Mouse (Mus musculus) layer of hippocampus, adult 18-20 months (tissue): ENCODE measurements around the gene Ano5. TPM values are rescaled to one million over a fixed set of nuclear protein-coding genes. Genes with fewer than 3 reads are reported as not detected.

Experiments
- DNase-seq, 2 experiments: peaks; one replicate each; pipeline ENCODE4 v3.0.0; 2022; ENCODE audit warnings: low spot score in 2 of 2
- long read RNA-seq: library from polyadenylated mRNA; stranded (forward); transcript quantifications from one replicate; pipeline ENCODE4 v2.0.0, GENCODE M21; 2021
- total RNA-seq, 2 experiments: library from RNA; stranded (reverse); gene quantifications; 2 replicates each; pipeline ENCODE4 v1.2.3; 2021

Ano5 gene
- 1 to 10 TPM in 1 of 2 experiments, under 1 TPM in 1; 0.89 to 1.2 TPM for total RNA-seq
- long read RNA-seq, partial matches to known transcripts: 2 of 3 reads
- long read RNA-seq, other reads (novel, unspliced or antisense): 1 of 3 reads

- peak; percentile 15 to 34 for DNase-seq
Observed at GRCm38 (mm10) chr7:51510671-51511651, at the start of gene Ano5. Ano5 (plus strand) TSS chr7:51511029.

DNA sequence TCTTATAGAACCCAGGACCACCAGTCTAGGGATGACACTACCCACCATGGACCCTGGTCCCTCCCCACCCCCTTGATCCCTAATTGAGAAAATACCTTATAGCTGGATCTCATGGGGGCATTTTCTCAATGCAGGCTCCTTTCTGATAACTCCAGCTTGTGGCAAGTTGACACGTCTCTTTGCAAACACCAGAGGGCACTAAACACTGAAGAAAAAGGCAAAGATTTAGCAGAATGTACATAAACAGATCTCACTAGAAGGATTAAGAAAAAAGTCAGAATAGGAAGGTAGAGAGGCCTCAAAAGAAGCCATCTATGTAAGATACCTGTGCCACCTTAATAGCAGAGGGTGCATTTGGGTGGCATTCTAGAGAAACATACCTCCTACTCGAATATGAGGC lies 11.4 kb upstream of the Ano5 start:
- peak in 1 of 2 experiments; percentile 13 for DNase-seq

GRCm38 (mm10) chr7:51503940-51504339 lies 6.9 kb upstream of the Ano5 start:
- DNase-seq: no peak

DNA sequence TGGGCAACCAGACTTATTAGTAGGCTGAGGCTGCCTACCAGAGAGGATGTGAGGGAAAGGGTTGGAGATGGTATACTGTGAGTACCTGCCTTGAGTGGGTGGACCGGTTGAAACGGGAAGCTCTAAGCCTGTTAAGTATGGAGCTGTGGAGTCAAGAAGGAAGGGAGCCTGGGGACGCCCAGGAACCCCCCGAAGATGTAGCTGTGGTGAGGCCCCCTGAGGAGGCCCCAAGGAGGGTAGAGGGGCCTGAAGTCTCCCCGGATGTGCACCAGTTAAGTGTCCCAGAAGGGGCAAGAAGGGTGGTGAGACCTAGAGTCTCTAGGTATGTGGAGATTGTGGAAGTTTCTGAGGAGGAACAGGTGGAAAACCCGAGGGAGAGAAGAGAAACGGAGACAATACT lies 682 bp upstream of the Ano5 start:
- DNase-seq: no peak

- no peak for DNase-seq
Observed at GRCm38 (mm10) chr7:51539344-51539743, 28.5 kb downstream of the Ano5 start.

DNA sequence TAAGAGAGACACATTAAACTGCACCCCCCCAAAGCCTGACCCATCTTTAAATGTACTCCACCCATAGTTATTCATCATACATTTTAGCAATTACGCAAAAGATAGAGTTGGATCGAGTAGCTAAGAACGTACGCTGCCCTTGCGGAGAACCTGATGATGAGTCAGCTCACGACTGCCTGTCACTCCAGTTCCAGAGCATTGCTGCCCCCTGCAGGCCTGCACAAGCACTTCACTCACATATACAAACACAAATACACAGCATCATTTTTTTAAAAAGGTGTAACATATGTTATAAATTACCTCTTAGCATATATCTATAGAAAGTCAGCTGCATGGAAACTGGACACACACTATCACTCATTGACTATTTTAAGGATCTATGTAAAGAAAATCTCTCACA lies 29.9 kb downstream of the Ano5 start:
- DNase-seq: no peak

GRCm38 (mm10) chr7:51600021-51600420 lies 89.2 kb downstream of the Ano5 start:
- DNase-seq: peak; percentile 19 to 78

GRCm38 (mm10) chr7:51603741-51604140 lies 92.9 kb downstream of the Ano5 start:
- DNase-seq: no peak

DNA sequence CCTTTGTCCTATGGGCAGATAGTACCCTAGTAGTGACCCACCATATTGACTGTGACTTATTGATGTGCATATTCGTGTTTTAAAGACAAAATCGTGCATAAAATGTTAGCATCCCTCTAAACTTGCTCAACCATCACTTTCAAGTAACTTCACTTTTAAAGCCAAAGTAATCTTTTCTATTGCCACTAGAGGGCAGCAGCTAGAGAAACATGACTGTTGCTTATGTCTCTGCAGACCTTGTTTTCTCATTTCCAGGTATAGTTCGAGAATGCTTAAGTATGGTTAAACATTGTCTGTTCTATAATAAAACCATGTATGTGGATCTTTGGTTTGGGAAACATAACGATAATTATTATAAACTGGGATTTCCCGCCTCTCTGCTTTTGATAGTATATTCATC lies 103.6 kb downstream of the Ano5 start:
- no peak for DNase-seq

GRCm38 (mm10) chr7:51617941-51618340 lies 107.1 kb downstream of the Ano5 start:
- DNase-seq: no peak

DNA sequence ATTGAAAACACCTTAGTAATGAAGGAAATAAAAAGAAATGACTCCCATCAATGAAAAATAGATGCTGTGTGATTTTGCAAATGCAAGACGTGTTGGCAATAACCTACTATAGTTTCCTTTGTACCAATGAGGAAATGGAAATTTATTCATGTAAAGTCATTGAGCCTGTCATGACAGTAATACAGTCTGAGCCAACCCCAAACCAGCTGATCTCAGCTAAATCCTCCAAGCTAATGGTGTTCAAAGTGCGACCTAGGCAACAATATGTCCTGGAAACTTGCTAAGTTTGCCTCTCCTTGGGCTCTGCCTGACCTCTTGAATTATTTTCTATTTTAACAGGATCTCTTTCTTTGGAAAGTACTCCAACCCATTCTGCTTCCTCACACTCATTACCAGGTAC lies 107.6 kb downstream of the Ano5 start:
- no peak for DNase-seq

DNA sequence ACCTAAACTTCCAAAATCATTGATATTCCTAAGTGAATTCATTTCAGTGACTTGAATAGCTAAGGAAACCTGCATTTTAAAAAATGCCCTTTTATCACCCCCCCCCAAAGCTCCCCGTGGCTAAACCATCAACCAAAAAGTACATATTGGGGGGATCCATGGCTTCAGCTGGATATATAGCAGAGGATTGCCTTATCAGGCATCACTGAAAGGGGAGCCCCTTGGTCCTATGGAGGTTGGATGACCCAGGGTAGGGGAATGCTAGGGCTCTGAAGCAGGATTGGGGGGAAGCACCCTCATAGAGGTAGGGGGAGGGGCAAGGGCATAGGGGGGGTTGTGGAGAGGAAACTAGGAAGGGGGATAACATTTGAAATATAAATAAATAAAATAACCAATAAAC lies 109.1 kb downstream of the Ano5 start:
- no peak for DNase-seq

- DNase-seq: no peak
Observed at GRCm38 (mm10) chr7:51621694-51622145, 110.9 kb downstream of the Ano5 start, which contains the start of gene Slc17a6. Slc17a6 (plus strand) TSS chr7:51622006.

- DNase-seq: no peak
Observed at GRCm38 (mm10) chr7:51622196-51622595, 111.4 kb downstream of the Ano5 start.

- DNase-seq: no peak
Observed at GRCm38 (mm10) chr7:51622666-51623065, 111.8 kb downstream of the Ano5 start.

DNA sequence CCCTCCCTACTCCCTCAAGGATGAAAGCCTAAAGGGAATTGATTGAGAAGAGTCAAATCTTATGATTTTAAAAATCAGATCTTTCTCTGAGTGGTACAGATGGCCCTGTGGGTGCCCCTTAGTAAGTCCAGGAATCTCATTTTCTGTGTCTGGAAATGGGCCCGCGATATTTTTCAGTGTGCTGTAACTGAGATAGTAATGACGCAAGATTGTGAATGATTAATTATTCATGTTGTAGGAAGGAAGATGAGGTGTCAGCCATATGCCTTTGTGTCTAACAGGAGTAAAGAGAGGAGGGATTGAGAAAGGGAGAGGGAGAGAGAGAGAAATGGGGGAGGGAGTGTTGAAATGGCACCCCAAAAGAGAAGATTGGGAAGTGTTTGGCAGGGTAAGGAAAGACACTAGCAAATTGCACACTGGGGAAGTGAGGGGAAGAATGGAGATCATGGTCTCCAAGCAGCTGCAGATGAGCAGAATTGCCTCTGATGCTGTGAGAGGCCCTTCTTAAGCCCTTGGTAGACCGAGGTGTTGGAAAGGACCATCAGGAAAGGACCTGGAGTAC lies 113.6 kb downstream of the Ano5 start:
- no peak for DNase-seq

DNA sequence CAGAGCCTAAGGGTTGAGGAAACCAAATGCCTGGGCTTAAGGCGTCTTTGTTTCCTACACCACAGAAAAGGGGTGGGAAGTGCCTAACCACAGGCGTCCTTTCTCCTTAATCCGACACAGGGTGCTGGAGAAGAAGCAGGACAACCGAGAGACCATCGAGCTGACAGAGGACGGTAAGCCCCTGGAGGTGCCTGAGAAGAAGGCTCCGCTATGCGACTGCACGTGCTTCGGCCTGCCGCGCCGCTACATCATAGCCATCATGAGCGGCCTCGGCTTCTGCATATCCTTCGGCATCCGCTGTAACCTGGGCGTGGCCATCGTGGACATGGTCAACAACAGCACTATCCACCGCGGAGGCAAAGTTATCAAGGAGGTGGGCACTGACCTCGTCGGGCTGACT lies 114.3 kb downstream of the Ano5 start:
- DNase-seq: no peak

GRCm38 (mm10) chr7:51625591-51626255 lies 114.9 kb downstream of the Ano5 start:
- DNase-seq: no peak

DNA sequence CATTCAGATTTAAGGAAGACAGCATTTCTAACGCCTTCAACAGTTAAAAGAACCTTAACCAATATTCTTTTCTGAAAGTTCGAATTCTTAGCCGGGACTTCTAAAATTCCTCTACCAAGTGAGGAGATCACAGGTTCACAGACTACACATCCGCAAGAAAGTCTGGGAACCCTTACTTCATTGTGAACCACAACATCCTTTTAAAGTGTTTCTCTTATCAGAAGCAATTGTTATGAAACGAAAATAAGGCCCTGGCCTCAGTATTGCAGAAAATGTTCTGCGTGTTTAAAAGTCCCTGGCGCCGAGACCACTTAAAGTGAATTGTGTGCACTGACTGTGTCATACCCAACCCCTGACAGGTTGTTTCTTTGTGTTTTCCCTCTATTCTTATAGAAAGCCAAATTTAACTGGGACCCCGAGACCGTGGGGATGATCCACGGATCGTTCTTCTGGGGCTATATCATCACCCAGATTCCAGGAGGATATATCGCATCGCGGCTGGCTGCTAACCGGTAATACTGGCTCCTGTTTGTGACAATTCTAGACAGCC lies 115.7 kb downstream of the Ano5 start:
- DNase-seq: no peak

DNA sequence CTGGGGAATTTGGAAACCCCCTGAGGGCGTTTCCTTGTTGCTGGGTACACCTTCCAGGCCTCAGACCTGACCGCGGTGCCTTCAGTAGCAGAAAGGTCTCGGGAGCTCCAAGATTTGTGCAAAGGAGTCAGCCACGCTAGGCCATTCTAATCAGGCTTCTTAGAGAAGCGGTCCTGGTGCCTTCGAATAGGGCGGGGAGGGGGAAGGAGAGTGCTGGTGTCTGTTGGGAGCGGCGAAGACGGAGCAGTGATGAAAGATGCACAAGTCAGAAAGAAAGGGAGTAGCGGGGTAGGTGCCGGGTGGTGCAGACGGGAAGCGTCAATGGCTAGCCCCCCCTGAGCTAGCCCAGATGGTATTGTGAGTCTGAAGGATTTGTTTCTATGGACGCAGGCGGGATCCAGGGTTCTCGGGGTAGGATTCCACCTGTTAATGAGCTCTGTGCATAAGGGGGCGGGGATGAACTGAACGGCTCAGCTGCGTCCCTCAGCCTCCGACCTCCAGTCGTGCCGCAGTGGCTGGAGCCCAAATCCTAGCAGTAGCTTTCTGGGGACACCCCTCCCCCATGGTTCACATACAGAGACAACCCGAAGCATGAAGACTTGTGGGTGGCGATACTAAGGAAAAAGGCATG lies 116.3 kb downstream of the Ano5 start:
- DNase-seq: no peak

DNA sequence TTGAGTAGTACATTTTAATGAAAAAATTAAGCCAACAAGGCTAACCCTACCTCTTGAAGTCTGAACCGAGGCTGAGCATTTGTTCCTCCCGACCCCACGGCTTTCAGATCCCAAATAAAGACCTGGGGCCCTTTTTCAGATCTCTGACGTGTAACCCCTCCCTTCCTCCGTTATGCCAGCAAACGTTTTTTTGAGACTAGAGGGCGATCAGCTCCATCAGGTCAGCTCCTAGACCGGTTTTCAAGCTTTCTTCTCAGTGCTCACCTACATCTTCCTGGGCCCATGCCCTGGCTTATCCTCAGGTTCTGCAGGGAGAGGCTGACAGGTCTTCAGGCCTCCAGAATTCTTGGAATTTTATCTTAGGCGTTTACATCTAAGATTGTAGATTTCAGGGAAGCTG lies 116.8 kb downstream of the Ano5 start:
- no peak for DNase-seq
